Mouse (Mus musculus) neural tube, embryonic 15.5 days (tissue): ENCODE data around the gene Rcc1. TPM values are rescaled to one million over a fixed set of nuclear protein-coding genes. Genes with fewer than 3 reads are reported as not detected.

ENCODE experiments used
- ATAC-seq: fragments of 200-750 bp; cut with Nextera tagmentation; 2 replicates; pipeline ENCODE4 v1.8.0; 2017; ENCODE audit warnings: mild to moderate bottlenecking, moderate TSS enrichment, moderate library complexity; ENCODE audit not compliant: low FRiP score
- H3K27ac ChIP-seq: fragments of 300-500 bp; sonication (generic); replicated peaks from 2 replicates; pipeline ENCODE4 v1.5.1; 2015; ENCODE audit warnings: mild to moderate bottlenecking, inconsistent platforms
- H3K27me3 ChIP-seq: fragments of 300-500 bp; sonication (generic); replicated peaks from 2 replicates; pipeline ENCODE4 v1.6.1; 2015; ENCODE audit warnings: inconsistent platforms
- H3K36me3 ChIP-seq: fragments of 300-500 bp; sonication (generic); 2 replicates; pipeline ENCODE4 v1.6.1; 2015; ENCODE audit warnings: inconsistent platforms
- H3K4me1 ChIP-seq: fragments of 300-500 bp; sonication (generic); 2 replicates; pipeline ENCODE4 v1.6.1; 2015; ENCODE audit warnings: inconsistent platforms
- H3K4me2 ChIP-seq: fragments of 300-500 bp; sonication (generic); 2 replicates; pipeline ENCODE4 v1.6.1; 2015; ENCODE audit warnings: inconsistent platforms, mild to moderate bottlenecking, moderate library complexity
- H3K4me3 ChIP-seq: fragments of 300-500 bp; sonication (generic); replicated peaks from 2 replicates; pipeline ENCODE4 v1.5.1; 2015; ENCODE audit warnings: mild to moderate bottlenecking, inconsistent platforms
- H3K9ac ChIP-seq: fragments of 300-500 bp; sonication (generic); replicated peaks from 2 replicates; pipeline ENCODE4 v1.6.1; 2015; ENCODE audit warnings: mild to moderate bottlenecking, inconsistent platforms
- H3K9me3 ChIP-seq: fragments of 300-500 bp; sonication (generic); replicated peaks from 2 replicates; pipeline ENCODE4 v1.6.1; 2016; ENCODE audit warnings: inconsistent platforms
- WGBS: fragments of 180-500 bp; shearing (Covaris S2); methylation state at CpG from one replicate; pipeline ENCODE4 v1.1.7; 2015; ENCODE audit warnings: mixed read lengths; 5-methylcytosine and 5-hydroxymethylcytosine counted together
- polyA plus RNA-seq: library from polyadenylated mRNA; unstranded; fragments of >200 nt; fragmentation: Nextera tagmentation; extraction: Ambion mirVana; gene quantifications from 2 replicates; pipeline ENCODE4 v1.2.1, GENCODE M21; 2015

Rcc1 gene
- polyA plus RNA-seq, 1 experiment from 2014 or later, result 28.2 TPM

- no peak for ATAC-seq
- Histone ChIP-seq H3K9me3 (no peaks in the 10 kb centered on the region), H3K9ac (no peak overlapping the region), H3K27ac (0 out of 2 replicates have a peak overlapping the region, but pooled peaks have one; percentile 23), H3K4me2 (no peak overlapping the region), H3K4me1 (peaks cover 26% of the 10 kb centered on the region), H3K27me3 (no peaks in the 10 kb centered on the region), H3K36me3 (peaks cover 27% of the 10 kb centered on the region), H3K4me3 (no peak overlapping the region)
- WGBS, result 90% methylated on average over 4 of the region's 4 CpGs
These were observed 1.2 kb upstream of the Rcc1 start for GRCm38 (mm10) chr4:132354571-132354970.

GRCm38 (mm10) chr4:132352739-132353138, 666 bp downstream of the Rcc1 start:
- WGBS, result 0% methylated on average over 14 of the region's 14 CpGs
- H3K27ac ChIP-seq, result peak overlapping the region; percentile 93
- H3K4me1 ChIP-seq, result peaks cover 26% of the 10 kb centered on the region
- H3K4me2 ChIP-seq, result peak overlapping the region; percentile 90
- H3K36me3 ChIP-seq, result peaks cover 12% of the 10 kb centered on the region
- no peaks in the 10 kb centered on the region for H3K9me3 ChIP-seq
- no peaks in the 10 kb centered on the region for H3K27me3 ChIP-seq
- no peak for ATAC-seq
- peak overlapping the region; percentile 86 for H3K4me3 ChIP-seq
- H3K9ac ChIP-seq, result peak overlapping the region; percentile 79

GRCm38 (mm10) chr4:132351401-132351800, 2.0 kb downstream of the Rcc1 start:
- H3K36me3 ChIP-seq, result peaks cover 3% of the 10 kb centered on the region; the same call in 1 of the 2 replicates
- H3K4me1 ChIP-seq, result peaks cover 26% of the 10 kb centered on the region
- H3K9ac ChIP-seq, result no peak overlapping the region
- H3K27me3 ChIP-seq, result no peaks in the 10 kb centered on the region
- no peaks in the 10 kb centered on the region for H3K9me3 ChIP-seq
- peak overlapping the region; percentile 90 for H3K4me2 ChIP-seq
- no peak overlapping the region for H3K4me3 ChIP-seq
- 32% methylated on average over 1 of the region's 1 CpGs for WGBS
- ATAC-seq, result no peak
- H3K27ac ChIP-seq, result no peak overlapping the region

GRCm38 (mm10) chr4:132350854-132351253, 2.6 kb downstream of the Rcc1 start:
- no peak for ATAC-seq
- WGBS, result 71% methylated on average over 3 of the region's 3 CpGs
- Histone ChIP-seq H3K4me3 (no peak overlapping the region), H3K27me3 (no peaks in the 10 kb centered on the region), H3K27ac (no peak overlapping the region), H3K4me2 (no peak overlapping the region), H3K9me3 (no peaks in the 10 kb centered on the region), H3K4me1 (peaks cover 26% of the 10 kb centered on the region), H3K36me3 (peaks cover 3% of the 10 kb centered on the region; the same call in 1 of the 2 replicates), H3K9ac (no peak overlapping the region)

- Histone ChIP-seq H3K9ac (no peak overlapping the region), H3K4me2 (no peak overlapping the region)
- WGBS, result 54% methylated on average over 2 of the region's 2 CpGs
These were observed 3.2 kb downstream of the Rcc1 start for GRCm38 (mm10) chr4:132350123-132350740.

GRCm38 (mm10) chr4:132349495-132350122, 3.8 kb downstream of the Rcc1 start:
- H3K9ac ChIP-seq, result no peak overlapping the region
- H3K4me2 ChIP-seq, result no peak overlapping the region
- no peak overlapping the region for H3K4me3 ChIP-seq
- 59% methylated on average over 3 of the region's 3 CpGs for WGBS
- no peak for ATAC-seq
- H3K27me3 ChIP-seq, result no peaks in the 10 kb centered on the region
- peaks cover 3% of the 10 kb centered on the region; the same call in 1 of the 2 replicates for H3K36me3 ChIP-seq
- H3K9me3 ChIP-seq, result no peaks in the 10 kb centered on the region
- peaks cover 31% of the 10 kb centered on the region for H3K4me1 ChIP-seq
- no peak overlapping the region for H3K27ac ChIP-seq

More at GRCm38 (mm10) chr4:132350123-132350740, 3.2 kb downstream of the Rcc1 start:
- Histone ChIP-seq H3K9me3 (no peaks in the 10 kb centered on the region), H3K4me3 (no peak overlapping the region), H3K4me1 (peaks cover 26% of the 10 kb centered on the region), H3K27me3 (no peaks in the 10 kb centered on the region), H3K27ac (no peak overlapping the region), H3K36me3 (peaks cover 3% of the 10 kb centered on the region; the same call in 1 of the 2 replicates)
- ATAC-seq, result no peak

DNA sequence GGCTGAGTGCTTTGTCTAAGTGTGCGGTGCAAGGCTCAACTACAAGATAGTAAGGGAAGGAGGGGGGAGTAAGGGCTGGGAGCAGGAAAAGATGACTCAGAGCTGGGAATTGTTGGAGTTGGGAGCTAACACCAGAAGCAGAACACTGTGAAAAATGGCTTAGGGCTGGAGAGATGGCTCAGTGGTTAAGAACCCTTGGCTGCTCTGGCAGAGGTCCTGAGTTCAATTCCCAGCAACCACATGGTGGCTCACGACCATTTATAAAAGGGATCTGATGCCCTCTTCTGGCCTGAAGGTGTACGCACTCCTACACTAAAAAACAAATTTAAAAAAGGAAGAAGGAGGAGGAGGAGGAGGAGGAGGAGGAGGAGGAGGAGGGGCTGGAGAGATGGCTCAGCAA, 6.7 kb downstream of the Rcc1 start:
- H3K4me3 ChIP-seq, result no peak overlapping the region
- H3K9ac ChIP-seq, result no peak overlapping the region
- no peak overlapping the region for H3K4me2 ChIP-seq
- H3K27ac ChIP-seq, result no peak overlapping the region
- no peaks in the 10 kb centered on the region for H3K9me3 ChIP-seq
- WGBS, result 54% methylated on average over 3 of the region's 3 CpGs
- peaks cover 3% of the 10 kb centered on the region; the same call in 1 of the 2 replicates for H3K36me3 ChIP-seq
- ATAC-seq, result no peak
- H3K27me3 ChIP-seq, result no peaks in the 10 kb centered on the region
- H3K4me1 ChIP-seq, result peaks cover 31% of the 10 kb centered on the region

DNA sequence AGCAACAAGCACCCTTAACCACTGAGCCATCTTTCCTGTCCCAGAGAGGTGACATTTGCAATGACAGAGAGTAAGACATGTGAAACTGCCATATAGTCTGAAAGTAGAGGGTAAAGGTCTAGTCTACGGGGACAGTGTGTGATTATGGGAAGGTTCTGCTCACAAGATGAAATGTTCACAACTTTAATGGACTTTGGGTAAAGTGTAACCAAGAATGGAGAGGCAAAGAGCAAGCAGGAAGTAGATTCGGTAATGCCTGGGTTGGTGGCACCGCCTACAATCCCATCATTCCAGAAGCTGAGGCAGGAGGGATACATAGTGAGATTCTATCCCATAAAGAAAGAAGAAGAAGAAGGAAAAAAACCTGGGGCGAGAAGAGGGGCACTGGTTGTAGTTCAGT, 7.1 kb downstream of the Rcc1 start:
- Histone ChIP-seq H3K9me3 (no peaks in the 10 kb centered on the region), H3K36me3 (peaks cover 3% of the 10 kb centered on the region; the same call in 1 of the 2 replicates), H3K27ac (no peak overlapping the region), H3K9ac (no peak overlapping the region), H3K27me3 (no peaks in the 10 kb centered on the region), H3K4me2 (no peak overlapping the region), H3K4me1 (peaks cover 27% of the 10 kb centered on the region), H3K4me3 (no peak overlapping the region)
- no peak for ATAC-seq
- WGBS, result 87% methylated on average over 4 of the region's 4 CpGs

- Histone ChIP-seq H3K4me2 (peak overlapping the region; percentile 77), H3K9me3 (no peaks in the 10 kb centered on the region), H3K4me1 (peaks cover 24% of the 10 kb centered on the region), H3K4me3 (peak overlapping the region; percentile 72), H3K36me3 (peaks cover 3% of the 10 kb centered on the region; the same call in 1 of the 2 replicates), H3K9ac (no peak overlapping the region), H3K27ac (no peak overlapping the region), H3K27me3 (no peaks in the 10 kb centered on the region)
- 48% methylated on average over 5 of the region's 5 CpGs for WGBS
- 0 out of 2 replicates have a peak, but pooled peaks have one; percentile 16 for ATAC-seq
These were observed 7.6 kb downstream of the Rcc1 start for GRCm38 (mm10) chr4:132345843-132346212.

DNA sequence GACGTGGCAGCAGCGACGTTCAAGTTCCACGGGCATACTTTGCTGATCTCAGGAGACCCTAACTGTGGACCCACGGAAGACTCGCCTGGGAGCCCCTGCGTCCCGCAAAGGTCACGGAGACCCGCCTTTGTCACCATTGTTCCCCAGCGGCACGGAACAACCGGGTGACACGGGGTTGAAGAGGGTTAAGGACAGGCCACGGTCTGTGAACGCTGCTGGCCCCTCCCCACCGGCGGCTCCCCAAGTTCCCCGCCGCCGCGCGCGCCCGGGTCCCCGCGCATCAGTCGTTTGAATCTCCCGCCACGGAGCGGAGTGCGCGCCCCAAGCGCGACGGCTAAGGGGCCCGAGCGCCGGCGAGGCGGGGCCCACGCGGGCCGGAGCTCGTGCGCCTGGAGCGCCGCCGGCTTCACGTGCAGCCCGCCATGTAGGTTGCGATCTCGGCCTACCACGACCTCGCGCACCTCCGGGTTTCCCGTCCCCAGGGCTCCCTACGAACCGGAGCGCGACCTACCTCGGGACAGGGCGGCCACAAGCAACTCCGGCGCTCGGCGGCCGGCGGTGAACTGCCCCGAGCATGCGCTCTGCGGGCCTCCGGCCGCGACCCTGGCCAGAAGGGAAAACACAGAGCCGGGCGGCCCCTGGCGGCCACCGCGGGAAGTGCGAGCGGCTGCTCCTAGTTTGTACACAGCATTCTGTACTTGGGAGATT, 8.1 kb downstream of the Rcc1 start:
- H3K9ac ChIP-seq, result peak overlapping the region; percentile 68
- 0% methylated on average over 61 of the region's 83 CpGs for WGBS
- H3K36me3 ChIP-seq, result 0 out of 2 replicates have a peak, but pooled peaks cover under 1% of the 10 kb centered on the region
- H3K9me3 ChIP-seq, result no peaks in the 10 kb centered on the region
- H3K4me1 ChIP-seq, result peaks cover 19% of the 10 kb centered on the region
- peak overlapping the region; percentile 72 for H3K4me3 ChIP-seq
- no peaks in the 10 kb centered on the region for H3K27me3 ChIP-seq
- H3K27ac ChIP-seq, result peak overlapping the region; percentile 54; the same call in 1 of the 2 replicates
- H3K4me2 ChIP-seq, result peak overlapping the region; percentile 77
- ATAC-seq, result peak; percentile 89

DNA sequence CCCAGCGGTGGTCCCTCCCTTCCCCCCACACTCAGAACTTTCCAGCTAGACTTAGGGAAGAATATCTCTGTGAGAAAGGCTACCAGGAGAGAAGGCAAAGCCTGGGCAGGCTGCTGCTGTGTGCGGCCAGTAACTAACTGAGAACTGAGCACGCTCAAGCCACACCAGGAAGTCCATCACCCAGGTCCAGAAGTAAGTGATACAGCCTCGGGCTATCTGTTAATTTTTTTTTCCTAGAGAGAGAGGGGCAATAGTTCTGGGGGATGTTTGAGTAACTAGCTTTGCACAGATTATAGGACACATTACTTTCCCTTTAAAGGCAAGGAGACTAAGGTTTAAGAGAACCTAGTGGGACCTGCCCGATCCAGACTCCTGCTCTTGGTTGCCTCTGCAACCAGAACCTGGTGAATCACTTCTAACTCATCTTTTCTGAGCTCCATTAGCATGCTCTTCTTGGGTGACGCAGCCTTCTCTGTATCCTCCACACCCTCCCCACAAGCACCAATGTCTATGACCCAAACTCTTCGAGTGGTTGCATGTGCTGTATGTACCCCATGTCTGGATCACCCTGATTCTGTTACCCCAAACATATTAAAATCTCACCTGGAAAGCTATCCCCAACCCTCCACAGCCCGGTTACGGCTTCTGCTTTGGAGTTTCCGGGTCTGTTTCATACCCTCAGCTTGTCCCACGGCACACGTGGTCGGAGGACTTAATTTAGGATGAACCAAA, 8.8 kb downstream of the Rcc1 start:
- no peak overlapping the region for H3K27ac ChIP-seq
- ATAC-seq, result no peak; the same call in 1 of the 2 replicates
- H3K9me3 ChIP-seq, result no peaks in the 10 kb centered on the region
- H3K4me2 ChIP-seq, result peak overlapping the region; percentile 77
- peak overlapping the region; percentile 68 for H3K9ac ChIP-seq
- peaks cover 19% of the 10 kb centered on the region for H3K4me1 ChIP-seq
- H3K4me3 ChIP-seq, result peak overlapping the region; percentile 72
- H3K36me3 ChIP-seq, result 0 out of 2 replicates have a peak, but pooled peaks cover 5% of the 10 kb centered on the region
- H3K27me3 ChIP-seq, result no peaks in the 10 kb centered on the region
- WGBS, result 8% methylated on average over 13 of the region's 13 CpGs
